Mouse (Mus musculus): ENCODE data around the gene Parp8.

DNA sequence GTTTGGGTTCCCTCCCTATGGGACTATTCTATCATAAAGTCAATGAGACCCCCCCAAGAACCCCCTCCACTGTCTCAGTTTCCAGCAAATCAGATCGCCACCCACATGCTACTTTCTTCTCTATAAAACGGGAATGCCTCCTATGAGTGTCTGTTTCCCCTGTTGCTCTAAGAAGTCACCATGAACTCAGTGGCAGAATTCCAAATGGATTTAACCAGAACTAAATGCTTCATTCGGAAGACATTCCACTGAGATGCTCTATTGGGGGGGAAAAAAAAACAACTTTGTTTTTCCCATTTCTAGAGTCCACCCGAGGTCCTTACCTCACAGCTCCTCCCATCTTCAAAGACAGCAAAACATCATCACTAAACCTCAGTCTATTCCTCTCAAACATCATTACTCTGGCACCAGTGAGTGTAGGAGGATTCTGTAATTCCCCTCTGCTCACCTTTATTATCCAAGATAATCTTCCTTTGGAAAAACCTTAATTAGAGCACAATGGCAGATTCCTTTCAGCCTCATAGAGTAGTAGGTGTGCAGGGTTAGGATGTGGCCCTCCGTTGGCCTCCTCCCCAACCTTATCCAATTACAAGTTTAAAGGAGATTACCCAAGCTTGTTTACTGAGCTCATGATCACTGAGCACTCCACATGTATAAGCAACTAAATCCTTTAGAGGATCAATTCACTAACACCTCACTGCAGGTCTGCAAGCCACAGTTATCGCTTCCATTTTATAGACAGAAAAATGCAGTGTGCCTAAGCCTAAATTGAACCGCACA, 51.1 kb downstream of the Parp8 start:
- TF ChIP-seq CTCF (IDR thresholded peaks at IDR 0.05; ENCODE audit: borderline replicate concordance, insufficient read depth, low read length) = no peak
- TF ChIP-seq POLR2A (IDR thresholded peaks at IDR 0.05; ENCODE audit: low read depth, low read length) = no peak

Data from embryonic fibroblast, embryonic 13.5 days (primary cell).